Mouse (Mus musculus): ENCODE results near the gene Nadk.

- no peak for TF ChIP-seq CTCF (IDR thresholded peaks at IDR 0.05; ENCODE audit: extremely low read depth, insufficient read depth, insufficient read length, insufficient replicate concordance)
- no peak for TF ChIP-seq POLR2A (IDR thresholded peaks at IDR 0.05; ENCODE audit: low read depth, low read length)
These were observed 15.0 kb downstream of the Nadk start for GRCm38 (mm10) chr4:155577132-155577531.
